Mouse (Mus musculus) frontal cortex, postnatal 14 days (tissue): Measurements from ENCODE around the gene Olfr1418.

Experiments used
- DNase-seq, 2 experiments: peaks; one replicate each; pipeline ENCODE4 v3.0.0; 2022; ENCODE audit warnings: low spot score in 2 of 2

Gene Olfr1418

GRCm38 (mm10) chr19:11810856-11811255 is 50.0 kb downstream of the Olfr1418 start:
- DNase-seq, result no peak

GRCm38 (mm10) chr19:11810003-11810758 is 50.7 kb downstream of the Olfr1418 start:
- no peak for DNase-seq

DNA sequence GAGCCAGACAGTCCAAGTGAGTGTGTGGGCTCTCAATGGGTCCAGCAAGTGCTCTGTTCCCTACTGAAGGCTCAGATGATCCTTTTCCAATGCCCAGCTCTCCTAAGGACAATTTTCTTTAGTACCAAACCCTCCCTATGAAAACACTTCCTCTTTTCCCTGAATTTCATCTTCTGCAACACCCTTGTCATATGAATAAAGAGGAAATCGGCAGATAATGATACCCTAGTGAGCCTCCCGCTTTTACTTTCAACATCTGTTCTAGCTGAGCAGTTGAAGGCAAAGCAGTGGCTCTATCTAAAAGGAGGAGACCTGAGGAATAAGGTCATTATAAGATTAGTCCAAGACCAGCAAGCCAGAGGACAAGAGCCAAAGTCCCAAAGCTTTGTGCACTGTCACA is 52.4 kb downstream of the Olfr1418 start:
- no peak for DNase-seq

- no peak for DNase-seq
Observed at GRCm38 (mm10) chr19:11807822-11808221, 53.0 kb downstream of the Olfr1418 start.

DNA sequence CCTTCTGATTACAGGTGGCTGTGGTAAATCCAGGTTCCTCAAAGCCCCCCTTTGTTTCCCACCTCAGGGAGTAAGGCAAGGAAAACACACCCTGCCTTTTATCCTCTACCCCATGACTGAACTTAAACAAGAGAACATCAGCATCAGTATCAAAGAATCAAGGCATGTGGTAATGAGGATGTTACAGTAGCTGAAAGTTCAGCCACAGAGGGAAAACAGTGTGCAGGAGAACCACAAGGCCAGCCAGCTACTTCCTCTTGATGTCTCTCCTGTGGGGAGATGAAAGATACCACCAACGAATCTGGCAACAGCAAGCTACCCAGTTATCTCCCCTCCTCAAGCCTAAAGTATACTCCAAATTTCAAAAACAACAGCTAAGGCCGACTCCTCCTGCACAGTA is 53.6 kb downstream of the Olfr1418 start:
- DNase-seq, result no peak

DNA sequence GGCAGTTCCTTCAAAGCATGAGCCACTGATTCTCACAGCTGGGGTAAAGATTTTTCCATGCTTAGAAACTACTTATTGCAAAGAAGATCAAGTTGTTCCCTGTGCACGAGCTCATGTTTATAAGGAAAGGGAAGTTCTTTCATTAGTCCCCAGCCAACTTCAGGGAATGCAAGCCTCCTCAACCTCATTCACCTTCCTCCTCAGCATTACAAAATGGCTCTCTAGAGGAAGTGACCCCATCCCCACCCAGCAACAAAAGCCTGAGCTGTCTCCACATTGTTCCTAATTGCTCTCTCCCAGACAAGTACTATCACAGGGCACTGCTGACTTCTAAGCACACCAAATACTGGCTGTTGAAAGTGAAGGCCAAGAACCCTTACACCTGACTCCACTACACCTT is 56.4 kb downstream of the Olfr1418 start:
- DNase-seq, result no peak
